Mouse (Mus musculus) stomach, embryonic 14.5 days (tissue): Measurements from ENCODE around the gene Sbk3. TPM values are rescaled to one million over a fixed set of nuclear protein-coding genes. Genes with fewer than 3 reads are reported as not detected.

ENCODE experiments used
- ATAC-seq: fragments of 200-750 bp; cut with Nextera tagmentation; 2 replicates; pipeline ENCODE4 v1.8.0; 2017; ENCODE audit warnings: low read depth, moderate TSS enrichment; ENCODE audit not compliant: insufficient number of reproducible peaks, insufficient read depth, low FRiP score
- H3K27ac ChIP-seq: fragments of 300-500 bp; sonication (generic); 2 replicates; pipeline ENCODE4 v1.5.1; 2014; ENCODE audit warnings: mild to moderate bottlenecking, low read length, moderate library complexity, mixed read lengths
- H3K27me3 ChIP-seq: fragments of 300-500 bp; sonication (generic); 2 replicates; pipeline ENCODE4 v1.6.1; 2014; ENCODE audit warnings: low read length, control low read depth, mixed read lengths; ENCODE audit not compliant: control insufficient read depth, insufficient read depth
- H3K36me3 ChIP-seq: fragments of 300-500 bp; sonication (generic); 2 replicates; pipeline ENCODE4 v1.6.1; 2014; ENCODE audit warnings: mild to moderate bottlenecking, control low read depth, low read length, moderate library complexity, mixed read lengths; ENCODE audit not compliant: control insufficient read depth, insufficient read depth
- H3K4me1 ChIP-seq: fragments of 300-500 bp; sonication (generic); 2 replicates; pipeline ENCODE4 v1.6.1; 2014; ENCODE audit warnings: low read length, control low read depth, mixed read lengths; ENCODE audit not compliant: control insufficient read depth, insufficient read depth
- H3K4me2 ChIP-seq: fragments of 300-500 bp; sonication (generic); replicated peaks from 2 replicates; pipeline ENCODE4 v1.6.1; 2014; ENCODE audit warnings: low read depth, low read length, control low read depth
- H3K4me3 ChIP-seq: fragments of 300-500 bp; sonication (generic); 2 replicates; pipeline ENCODE4 v1.5.1; 2014; ENCODE audit warnings: low read depth, low read length, control low read depth
- H3K9ac ChIP-seq: fragments of 300-500 bp; sonication (generic); replicated peaks from 2 replicates; pipeline ENCODE4 v1.6.1; 2014; ENCODE audit warnings: low read depth, mild to moderate bottlenecking, control low read depth, low read length, moderate library complexity, mixed read lengths
- H3K9me3 ChIP-seq: fragments of 300-500 bp; sonication (generic); 2 replicates; pipeline ENCODE4 v1.6.1; 2016; ENCODE audit warnings: low read depth, low read length, control low read depth; ENCODE audit not compliant: control insufficient read depth
- WGBS: fragments of 180-500 bp; shearing (Covaris S2); extraction: QIAGEN DNeasy Blood & Tissue Kit; methylation state at CpG from one replicate; pipeline ENCODE4 v1.1.7; 2014; 5-methylcytosine and 5-hydroxymethylcytosine counted together
- polyA plus RNA-seq: library from polyadenylated mRNA; unstranded; fragments of >200 nt; fragmentation: Nextera tagmentation; extraction: Ambion mirVana; gene quantifications from 2 replicates; pipeline ENCODE4 v1.2.1, GENCODE M21; 2014

Gene Sbk3
- polyA plus RNA-seq, 1 experiment from 2014 or later, result 0.07 TPM

DNA sequence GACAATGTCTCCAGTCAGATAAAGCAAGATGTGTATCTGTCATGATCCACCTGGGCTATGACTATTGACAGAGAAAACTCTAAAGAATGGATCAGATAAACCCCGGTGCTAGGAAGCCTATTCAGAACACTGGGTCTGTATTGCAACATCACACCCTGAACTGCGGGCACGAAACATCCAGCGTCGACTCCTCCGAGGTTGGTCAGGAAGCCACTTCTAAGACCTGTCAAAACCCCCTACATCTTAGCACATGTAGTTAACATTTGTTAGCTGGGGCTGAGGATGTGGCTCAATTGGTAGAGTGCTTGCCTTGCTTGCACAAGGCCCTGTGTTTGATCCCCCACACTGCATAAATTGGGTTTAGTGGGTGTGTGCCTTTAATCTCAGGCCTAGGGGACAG is 22.6 kb downstream of the Sbk3 start:
- Histone ChIP-seq H3K4me1 (no peaks in the 10 kb centered on the region), H3K9ac (no peak overlapping the region), H3K4me2 (no peak overlapping the region), H3K36me3 (no peaks in the 10 kb centered on the region), H3K4me3 (no peak overlapping the region), H3K27ac (no peak overlapping the region), H3K9me3 (no peaks in the 10 kb centered on the region), H3K27me3 (no peaks in the 10 kb centered on the region)
- ATAC-seq, result no peak
- 39% methylated on average over 6 of the region's 6 CpGs for WGBS

DNA sequence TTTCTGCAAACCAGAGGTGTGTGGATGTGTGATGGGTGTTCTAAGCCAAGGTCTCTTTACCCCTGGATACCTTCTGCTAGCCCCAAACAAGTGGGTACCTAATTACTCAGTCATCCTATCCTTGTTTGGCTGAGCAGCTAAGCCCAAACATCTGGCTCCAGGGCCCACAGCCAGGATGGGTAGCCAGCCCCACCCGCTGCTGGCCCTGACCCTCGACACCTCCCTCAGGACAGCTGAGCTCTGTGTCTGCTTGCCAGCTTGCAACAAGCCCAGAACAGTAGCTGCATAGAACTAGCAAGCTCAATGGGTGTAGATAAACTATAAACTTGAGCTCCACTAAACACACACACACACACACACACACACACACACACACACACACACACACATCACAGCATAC is 23.1 kb downstream of the Sbk3 start:
- no peaks in the 10 kb centered on the region for H3K27me3 ChIP-seq
- WGBS, result 41% methylated on average over 2 of the region's 2 CpGs
- H3K27ac ChIP-seq, result no peak overlapping the region
- no peak overlapping the region for H3K4me2 ChIP-seq
- H3K4me1 ChIP-seq, result no peaks in the 10 kb centered on the region
- no peak overlapping the region for H3K4me3 ChIP-seq
- no peak overlapping the region for H3K9ac ChIP-seq
- no peaks in the 10 kb centered on the region for H3K9me3 ChIP-seq
- ATAC-seq, result no peak
- H3K36me3 ChIP-seq, result no peaks in the 10 kb centered on the region

DNA sequence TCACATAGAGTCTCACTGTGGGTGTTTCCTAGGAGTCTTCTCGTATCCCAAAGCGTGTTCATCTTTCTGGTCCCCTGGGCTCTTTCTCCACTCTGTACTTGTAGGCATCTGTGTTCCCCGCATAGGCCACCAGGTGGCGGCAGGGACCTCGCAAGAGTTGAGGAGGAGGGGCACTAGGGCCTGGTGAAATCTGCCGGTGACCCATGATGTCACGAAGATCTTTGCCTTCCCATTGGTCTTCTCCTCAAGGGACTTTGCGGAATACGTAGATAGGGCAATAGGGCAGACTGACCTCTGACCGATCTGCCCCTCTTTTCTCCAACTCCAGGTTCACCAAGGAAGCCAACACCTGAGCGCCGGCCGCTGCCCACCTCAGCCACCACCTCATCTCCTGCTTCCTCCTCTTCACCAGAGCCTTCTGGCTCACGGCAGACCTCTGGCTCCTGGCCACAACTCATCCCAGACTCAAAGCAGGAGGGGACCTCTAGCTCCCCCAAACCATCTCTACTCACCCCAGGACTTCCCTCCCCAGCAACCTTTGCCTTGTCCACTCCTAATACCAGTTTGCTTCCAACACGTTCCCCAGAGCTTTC is 27.6 kb downstream of the Sbk3 start:
- Histone ChIP-seq H3K4me3 (no peak overlapping the region), H3K9me3 (no peaks in the 10 kb centered on the region), H3K4me2 (peak overlapping the region; percentile 30; the same call in 1 of the 2 replicates), H3K27me3 (no peaks in the 10 kb centered on the region), H3K9ac (no peak overlapping the region), H3K36me3 (no peaks in the 10 kb centered on the region), H3K4me1 (no peaks in the 10 kb centered on the region), H3K27ac (no peak overlapping the region)
- ATAC-seq, result peak; percentile 85
- 16% methylated on average over 15 of the region's 15 CpGs for WGBS

DNA sequence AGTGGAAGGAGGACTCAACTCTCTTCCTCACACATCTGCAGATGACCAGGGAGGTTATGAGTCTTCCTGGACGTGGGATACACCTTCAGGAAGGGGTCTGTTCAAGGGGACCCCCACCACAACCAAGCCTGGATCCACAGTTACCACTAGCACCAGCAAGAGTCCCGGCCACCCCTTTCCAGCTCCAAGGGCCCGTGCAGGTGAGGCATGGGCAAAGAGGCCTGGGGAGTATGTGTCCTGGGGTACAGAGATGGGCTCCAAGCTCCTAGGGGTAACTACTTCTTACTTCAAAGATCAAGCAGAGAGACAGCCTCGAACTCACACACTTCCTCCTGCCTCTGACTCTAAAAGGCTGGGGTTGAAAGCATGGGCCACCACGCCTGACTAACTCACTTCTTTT is 28.3 kb downstream of the Sbk3 start:
- ATAC-seq, result no peak
- whole genome bisulfite sequencing, result 48% methylated on average over 5 of the region's 5 CpGs

DNA sequence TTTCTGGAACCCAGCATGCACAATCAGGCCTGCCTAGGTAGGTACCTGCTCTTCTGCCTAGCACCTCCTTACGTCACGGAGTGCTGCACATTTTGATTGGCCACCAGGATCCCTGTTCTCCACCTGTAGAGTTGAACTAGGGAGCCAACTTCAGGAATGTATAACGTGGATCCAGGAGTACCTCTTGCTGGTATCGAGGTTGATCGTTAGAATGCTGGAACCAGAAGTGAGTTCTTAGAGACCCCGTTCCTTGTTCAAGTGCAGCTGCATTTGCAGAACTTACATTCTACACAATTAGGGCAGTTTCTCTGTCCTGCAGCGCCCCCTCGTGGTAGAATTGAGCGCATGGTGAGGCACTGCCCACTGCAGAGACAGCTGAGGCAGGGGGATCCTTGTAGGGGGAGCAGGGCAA is 30.9 kb downstream of the Sbk3 start:
- 18% methylated on average over 9 of the region's 9 CpGs for WGBS

More for the DNA sequence above, 28.3 kb downstream of the Sbk3 start:
- Histone ChIP-seq H3K36me3 (no peaks in the 10 kb centered on the region), H3K4me2 (no peak overlapping the region), H3K9ac (no peak overlapping the region), H3K27ac (no peak overlapping the region), H3K27me3 (no peaks in the 10 kb centered on the region), H3K4me1 (no peaks in the 10 kb centered on the region), H3K9me3 (no peaks in the 10 kb centered on the region), H3K4me3 (no peak overlapping the region)

DNA sequence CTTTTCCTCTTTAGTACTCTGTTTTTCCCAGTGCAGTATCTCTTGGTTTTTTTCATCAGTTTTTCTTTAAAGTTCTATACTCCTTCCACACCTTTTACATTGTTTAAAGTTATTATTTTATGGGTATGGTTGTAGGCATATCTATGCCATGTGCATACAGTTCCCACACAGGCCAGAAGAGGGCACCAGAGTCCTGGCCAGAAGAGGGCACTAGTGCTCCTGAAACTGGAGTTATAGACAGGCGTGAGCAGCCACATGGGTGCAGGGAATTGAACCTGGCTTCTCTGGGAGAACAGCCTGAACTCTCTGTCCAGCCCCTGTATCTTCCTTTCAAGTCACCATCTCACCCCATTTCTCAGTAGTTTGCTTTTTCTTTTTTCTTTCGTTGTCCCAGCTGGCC is 32.5 kb downstream of the Sbk3 start:
- 45% methylated on average over 2 of the region's 2 CpGs for WGBS
- ATAC-seq, result no peak
- Histone ChIP-seq H3K4me2 (no peak overlapping the region), H3K9ac (no peak overlapping the region), H3K36me3 (no peaks in the 10 kb centered on the region), H3K27ac (no peak overlapping the region), H3K9me3 (peaks cover 2% of the 10 kb centered on the region; the same call in 1 of the 2 replicates), H3K27me3 (no peaks in the 10 kb centered on the region), H3K4me1 (no peaks in the 10 kb centered on the region), H3K4me3 (no peak overlapping the region)

More for the DNA sequence above, 30.9 kb downstream of the Sbk3 start:
- no peaks in the 10 kb centered on the region for H3K27me3 ChIP-seq
- H3K9ac ChIP-seq, result no peak overlapping the region
- H3K4me2 ChIP-seq, result no peak overlapping the region
- H3K4me1 ChIP-seq, result no peaks in the 10 kb centered on the region
- H3K36me3 ChIP-seq, result no peaks in the 10 kb centered on the region
- peak; percentile 64; the same call in 1 of the 2 replicates for ATAC-seq
- no peak overlapping the region for H3K27ac ChIP-seq
- no peaks in the 10 kb centered on the region for H3K9me3 ChIP-seq
- no peak overlapping the region for H3K4me3 ChIP-seq

DNA sequence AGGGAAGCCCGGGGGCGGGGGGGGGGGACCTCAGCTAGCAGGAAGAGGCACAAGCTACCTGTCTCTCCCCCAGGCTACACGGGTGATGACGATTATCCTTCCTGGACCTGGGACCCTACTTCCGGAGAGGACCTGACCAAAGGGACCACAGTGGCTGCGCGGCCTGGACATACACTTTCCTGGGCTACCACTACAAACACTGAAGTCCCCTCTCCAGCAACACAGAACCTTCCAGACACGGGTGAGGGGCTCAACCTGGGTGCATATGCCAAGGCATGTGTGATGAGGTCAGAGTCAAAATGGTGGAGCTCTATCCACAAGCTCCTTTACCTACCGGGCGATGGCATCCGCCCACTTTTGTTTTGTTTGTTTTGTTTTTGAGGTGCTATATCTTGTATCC is 33.6 kb downstream of the Sbk3 start:
- H3K4me2 ChIP-seq, result no peak overlapping the region
- no peak overlapping the region for H3K4me3 ChIP-seq
- 75% methylated on average over 11 of the region's 11 CpGs for WGBS
- no peaks in the 10 kb centered on the region for H3K36me3 ChIP-seq
- H3K4me1 ChIP-seq, result no peaks in the 10 kb centered on the region
- ATAC-seq, result no peak
- H3K9ac ChIP-seq, result no peak overlapping the region
- no peak overlapping the region for H3K27ac ChIP-seq
- no peaks in the 10 kb centered on the region for H3K27me3 ChIP-seq
- H3K9me3 ChIP-seq, result peaks cover 2% of the 10 kb centered on the region; the same call in 1 of the 2 replicates

DNA sequence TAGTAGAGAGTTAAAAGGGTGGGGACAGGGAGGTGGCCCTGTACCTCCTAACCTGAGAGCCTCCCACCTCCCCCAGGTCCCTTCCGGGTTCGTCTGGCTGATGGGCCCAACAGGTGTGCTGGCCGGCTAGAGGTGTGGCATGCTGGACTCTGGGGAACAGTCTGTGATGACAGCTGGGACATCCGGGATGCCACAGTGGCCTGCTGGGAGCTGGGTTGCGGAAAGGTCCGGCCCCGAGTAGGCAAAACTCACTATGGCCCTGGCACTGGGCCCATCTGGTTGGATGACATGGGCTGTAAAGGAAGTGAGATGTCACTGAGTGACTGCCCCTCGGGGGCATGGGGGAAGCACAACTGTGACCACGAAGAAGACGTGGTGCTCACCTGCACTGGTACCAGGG is 34.1 kb downstream of the Sbk3 start:
- no peaks in the 10 kb centered on the region for H3K36me3 ChIP-seq
- ATAC-seq, result no peak
- no peak overlapping the region for H3K9ac ChIP-seq
- peaks cover 2% of the 10 kb centered on the region; the same call in 1 of the 2 replicates for H3K9me3 ChIP-seq
- no peaks in the 10 kb centered on the region for H3K27me3 ChIP-seq
- WGBS, result 76% methylated on average over 10 of the region's 10 CpGs
- H3K4me3 ChIP-seq, result no peak overlapping the region
- no peaks in the 10 kb centered on the region for H3K4me1 ChIP-seq
- no peak overlapping the region for H3K27ac ChIP-seq
- no peak overlapping the region for H3K4me2 ChIP-seq
